Mouse (Mus musculus): ENCODE measurements around the gene Cnih2. TPM values are rescaled to one million over a fixed set of nuclear protein-coding genes. Genes with fewer than 3 reads are reported as not detected.

Cnih2 gene
- total RNA-seq, 2 experiments from 2014 or later, result not detected

- no peak for DNase-seq (ENCODE audit: low spot score)
Observed at GRCm38 (mm10) chr19:5048138-5049056, 49.9 kb downstream of the Cnih2 start.

DNA sequence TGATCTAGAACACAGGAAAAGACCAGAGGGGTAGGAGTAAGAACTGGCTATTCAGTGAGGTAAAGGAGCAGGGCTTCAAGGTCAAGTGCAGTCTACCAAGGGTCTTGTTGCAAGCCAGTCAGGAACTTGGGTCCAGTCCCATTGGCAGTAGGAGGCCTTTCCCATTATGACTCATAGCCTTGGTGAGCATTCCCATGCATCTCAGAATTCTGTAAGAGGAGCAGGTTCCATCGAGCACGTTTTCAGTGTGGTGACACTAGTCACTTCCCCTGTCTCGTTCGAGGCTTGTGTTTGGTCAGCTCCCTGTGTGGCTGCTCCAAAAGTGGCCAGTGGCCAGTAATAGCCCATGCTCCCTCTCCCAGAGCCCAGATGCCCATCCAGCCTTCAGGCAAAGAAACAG is 52.8 kb downstream of the Cnih2 start:
- no peak for DNase-seq (ENCODE audit: low spot score)

Other genes starting within 250 kb of the Cnih2 start
- gene Ctsf, start 243.4 kb downstream of the Cnih2 start, total RNA-seq (2021), result 10 to 100 TPM; 26.6 to 30.1 TPM
- 1,000 to 10,000 TPM; 7,595 to 9,342 TPM for gene Actn3, start 220.6 kb downstream of the Cnih2 start, total RNA-seq (2021)
- 1 to 10 TPM; 2.0 to 2.3 TPM for gene Zdhhc24, start 219.9 kb downstream of the Cnih2 start, total RNA-seq (2021)
- gene Bbs1, start 191.9 kb downstream of the Cnih2 start, total RNA-seq (2021), result 1 to 10 TPM; 1.7 to 2.0 TPM
- 10 to 100 TPM; 13.2 to 14.2 TPM for gene Dpp3, start 170.2 kb downstream of the Cnih2 start, total RNA-seq (2021)
- gene Peli3, start 155.4 kb downstream of the Cnih2 start, total RNA-seq (2021), result 1 to 10 TPM; 2.4 to 2.7 TPM
- 10 to 100 TPM; 64.6 to 66.7 TPM for gene Mrpl11, start 136.4 kb downstream of the Cnih2 start, total RNA-seq (2021)
- gene Npas4, start 108.2 kb downstream of the Cnih2 start, total RNA-seq (2021), result not detected
- gene Slc29a2, start 74.7 kb downstream of the Cnih2 start, total RNA-seq (2021), result 1 to 10 TPM; 4.1 to 5.3 TPM
- gene B4gat1, start 59.7 kb downstream of the Cnih2 start, total RNA-seq (2021), result 10 to 100 TPM; 18.7 to 23.2 TPM
- 1 to 10 TPM in 1 of 2 experiments, under 1 TPM in 1; 0.50 to 1.2 TPM for gene AC124502.3, start 59.6 kb downstream of the Cnih2 start, total RNA-seq (2021)
- gene Brms1, start 57.2 kb downstream of the Cnih2 start, total RNA-seq (2021), result 10 to 100 TPM; 14.8 to 15.3 TPM
- gene Rin1, start 48.0 kb downstream of the Cnih2 start, total RNA-seq (2021), result 1 to 10 TPM in 1 of 2 experiments, under 1 TPM in 1; 0.71 to 1.2 TPM
- gene Cd248, start 30.4 kb downstream of the Cnih2 start, total RNA-seq (2021), result 10 to 100 TPM in 1 of 2 experiments, 1 to 10 TPM in 1; 6.3 to 11.8 TPM
- gene Tmem151a, start 13.0 kb downstream of the Cnih2 start, total RNA-seq (2021), result under 1 TPM in 1 of 2 experiments, not detected in 1; 0.18 TPM
- gene Yif1a, start 10.0 kb downstream of the Cnih2 start, total RNA-seq (2021), result 10 to 100 TPM; 45.1 to 47.0 TPM
- 100 to 1,000 TPM; 117 to 118 TPM for gene Rab1b, start 8.6 kb upstream of the Cnih2 start, total RNA-seq (2021)
- 10 to 100 TPM; 58.6 to 61.0 TPM for gene Klc2, start 20.0 kb upstream of the Cnih2 start, total RNA-seq (2021)
- 1 to 10 TPM; 6.5 to 8.2 TPM for gene Pacs1, start 174.6 kb upstream of the Cnih2 start, total RNA-seq (2021)
- gene Sf3b2, start 196.9 kb upstream of the Cnih2 start, total RNA-seq (2021), result 10 to 100 TPM; 66.7 to 68.2 TPM
- not detected for gene Gal3st3, start 199.8 kb upstream of the Cnih2 start, total RNA-seq (2021)
- not detected for gene Catsper1, start 237.2 kb upstream of the Cnih2 start, total RNA-seq (2021)